Mouse (Mus musculus): Measurements from ENCODE around the gene Gm12355. TPM values are rescaled to one million over a fixed set of nuclear protein-coding genes. Genes with fewer than 3 reads are reported as not detected.

Gene Gm12355
- polyA plus RNA-seq, 1 experiment from 2014 or later = 0.48 TPM

DNA sequence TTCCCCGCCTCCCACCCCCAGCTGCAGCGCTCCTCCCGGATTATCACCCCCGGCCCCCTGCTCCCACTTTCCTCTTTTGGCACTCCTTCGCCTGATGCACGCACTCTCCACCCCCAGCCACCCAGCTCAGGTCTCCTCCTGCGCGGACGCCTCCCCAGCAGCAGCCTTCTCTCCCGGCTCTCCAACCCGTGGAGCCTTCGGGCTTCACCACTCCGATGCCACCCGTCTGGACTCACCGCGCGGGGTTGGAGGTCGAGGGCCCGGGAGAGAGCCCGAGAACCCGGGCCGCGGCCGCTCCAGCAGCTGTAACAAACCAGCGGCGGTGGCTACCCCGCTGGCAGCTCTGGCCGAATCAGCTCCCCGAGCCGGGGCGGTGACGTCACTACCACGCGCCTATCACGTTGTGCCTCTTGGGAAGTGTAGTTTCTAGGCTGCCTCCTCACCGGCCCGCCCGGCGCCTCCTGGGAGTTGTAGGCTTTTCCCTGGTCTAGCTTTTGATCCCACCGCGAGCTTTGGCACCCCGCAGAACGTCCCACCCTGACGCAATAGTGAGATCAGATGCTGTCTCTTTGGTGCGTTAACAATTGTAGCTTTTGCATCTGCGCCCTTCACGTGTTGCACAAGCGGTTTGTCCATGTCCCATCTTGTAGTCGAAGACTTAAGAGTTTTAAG, 38.4 kb downstream of the Gm12355 start, which contains the start of gene Ormdl3:
TSS of gene Ormdl3 (minus strand) at position 477 of the 672 bp plus-strand sequence.
- no peaks in the 10 kb centered on the region for H3K9me3 ChIP-seq
- H3K4me1 ChIP-seq (replicated peaks) = peaks cover 40% of the 10 kb centered on the region
- H3K4me3 ChIP-seq = peak within 1 kb of the TSS; percentile 99
- peak within 1 kb of the TSS; percentile 88 for H3K9ac ChIP-seq
- ATAC-seq (ENCODE audit: low FRiP score, low read depth) = peak; percentile 94
- peaks cover 14% of the 10 kb centered on the region for H3K36me3 ChIP-seq
- under 1% methylated on average over 49 of the region's 49 CpGs for WGBS
- 0 out of 2 replicates have a peak, but pooled peaks cover 6% of the 10 kb centered on the region for H3K27me3 ChIP-seq
- H3K27ac ChIP-seq (replicated peaks) = peak within 1 kb of the TSS; percentile 90
- H3K4me2 ChIP-seq = peak within 1 kb of the TSS; percentile 94

DNA sequence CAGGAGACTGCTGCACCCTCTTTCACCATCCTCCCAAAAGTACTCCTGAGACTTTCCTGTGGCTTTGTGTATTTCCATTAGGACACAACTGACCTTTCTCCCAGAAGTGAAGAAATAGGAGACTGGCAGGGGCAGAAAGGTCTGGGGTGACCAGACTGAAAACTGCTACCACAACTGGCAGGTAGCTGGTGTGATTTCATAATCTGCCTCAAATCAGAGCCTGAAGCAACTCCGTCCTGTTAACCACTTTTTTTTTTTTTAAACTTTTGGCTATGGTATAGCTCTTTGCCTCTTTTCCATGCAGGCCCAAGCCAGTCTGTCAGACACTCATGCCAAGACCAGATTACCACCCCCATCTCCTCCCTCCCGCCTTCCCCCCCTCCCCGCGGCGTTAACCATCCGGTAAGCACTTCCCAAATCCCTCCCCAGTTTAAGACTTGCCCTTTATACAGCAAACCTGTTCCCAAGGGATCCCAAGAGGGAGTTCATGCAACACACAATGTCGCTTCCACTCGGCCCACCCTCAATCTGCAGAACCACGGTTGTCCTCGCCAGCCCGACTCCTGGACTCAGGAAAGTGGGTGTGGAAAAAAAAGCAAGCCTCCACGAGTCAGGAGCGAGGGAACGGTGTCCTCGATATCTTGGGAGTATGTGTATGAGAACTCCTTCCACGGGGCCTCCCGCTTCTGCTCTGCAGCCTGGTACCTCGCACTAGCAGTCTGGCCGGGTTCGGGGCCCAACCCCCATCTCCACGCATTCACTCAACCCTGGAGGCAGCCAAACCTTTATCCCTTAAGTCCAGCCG, 39.2 kb downstream of the Gm12355 start:
- Histone ChIP-seq H3K27ac (replicated peaks) (peak overlapping the region; percentile 90), H3K4me3 (peak overlapping the region; percentile 99), H3K4me2 (peak overlapping the region; percentile 94), H3K4me1 (replicated peaks) (peaks cover 40% of the 10 kb centered on the region), H3K36me3 (peaks cover 16% of the 10 kb centered on the region), H3K9me3 (no peaks in the 10 kb centered on the region), H3K9ac (peak overlapping the region; percentile 88), H3K27me3 (0 out of 2 replicates have a peak, but pooled peaks cover under 1% of the 10 kb centered on the region)
- 2% methylated on average over 22 of the region's 22 CpGs for WGBS
- peak; percentile 47 for ATAC-seq (ENCODE audit: low FRiP score, low read depth)

DNA sequence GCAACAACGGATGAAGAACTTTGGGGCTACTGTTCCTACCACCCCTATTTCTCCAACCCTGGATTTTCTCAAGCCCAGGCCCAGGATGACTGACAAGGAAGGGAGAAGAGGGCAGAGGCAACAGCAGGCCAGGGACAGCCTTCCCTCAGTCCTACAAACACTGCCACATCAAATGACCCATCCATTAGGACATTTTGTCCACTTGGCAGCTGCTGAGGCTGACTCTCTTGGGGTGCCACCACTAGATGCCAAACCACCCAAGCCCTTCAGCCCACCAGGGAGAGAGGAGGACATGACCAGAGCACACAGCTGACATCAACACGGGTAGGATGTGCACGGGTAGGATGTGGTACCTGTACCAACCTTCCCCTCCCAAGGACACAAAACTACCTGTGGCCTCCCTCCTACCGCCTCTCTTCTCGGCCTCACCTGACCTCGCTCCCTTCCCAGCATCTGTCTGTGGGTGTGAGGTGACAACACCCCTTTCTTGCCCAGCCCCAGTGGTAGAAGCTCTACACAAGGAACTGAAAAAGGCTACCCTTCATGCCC, 40.8 kb downstream of the Gm12355 start:
- Histone ChIP-seq H3K4me3 (no peak overlapping the region), H3K27ac (replicated peaks) (no peak overlapping the region), H3K36me3 (peaks cover 16% of the 10 kb centered on the region), H3K9ac (no peak overlapping the region), H3K4me2 (no peak overlapping the region), H3K27me3 (no peaks in the 10 kb centered on the region), H3K4me1 (replicated peaks) (peaks cover 40% of the 10 kb centered on the region), H3K9me3 (no peaks in the 10 kb centered on the region)
- 95% methylated on average over 6 of the region's 6 CpGs for WGBS
- ATAC-seq (ENCODE audit: low FRiP score, low read depth) = no peak

DNA sequence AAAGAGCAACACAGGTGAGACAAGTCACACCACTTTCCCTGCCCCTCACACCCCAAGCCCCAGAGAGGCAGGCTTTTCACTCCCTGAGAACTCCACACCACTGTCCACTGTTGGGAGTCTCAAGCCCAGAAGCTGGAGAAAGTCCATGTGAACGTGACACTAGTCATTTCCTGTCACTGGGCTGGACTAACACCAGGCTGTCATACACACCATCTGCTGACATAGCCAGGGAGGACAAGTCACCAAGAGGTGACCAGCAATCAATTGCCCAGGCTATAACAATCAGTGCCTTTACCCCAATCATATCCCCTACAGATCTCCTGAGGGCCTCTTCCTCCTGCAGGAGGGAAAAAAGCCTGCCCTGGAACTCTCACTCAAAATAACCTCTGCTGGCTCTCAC, 41.3 kb downstream of the Gm12355 start:
- Histone ChIP-seq H3K36me3 (peaks cover 16% of the 10 kb centered on the region), H3K27me3 (no peaks in the 10 kb centered on the region), H3K4me2 (no peak overlapping the region), H3K27ac (replicated peaks) (no peak overlapping the region), H3K9me3 (no peaks in the 10 kb centered on the region), H3K4me1 (replicated peaks) (peaks cover 40% of the 10 kb centered on the region), H3K9ac (no peak overlapping the region), H3K4me3 (no peak overlapping the region)
- 65% methylated on average over 1 of the region's 1 CpGs for WGBS
- no peak for ATAC-seq (ENCODE audit: low FRiP score, low read depth)

DNA sequence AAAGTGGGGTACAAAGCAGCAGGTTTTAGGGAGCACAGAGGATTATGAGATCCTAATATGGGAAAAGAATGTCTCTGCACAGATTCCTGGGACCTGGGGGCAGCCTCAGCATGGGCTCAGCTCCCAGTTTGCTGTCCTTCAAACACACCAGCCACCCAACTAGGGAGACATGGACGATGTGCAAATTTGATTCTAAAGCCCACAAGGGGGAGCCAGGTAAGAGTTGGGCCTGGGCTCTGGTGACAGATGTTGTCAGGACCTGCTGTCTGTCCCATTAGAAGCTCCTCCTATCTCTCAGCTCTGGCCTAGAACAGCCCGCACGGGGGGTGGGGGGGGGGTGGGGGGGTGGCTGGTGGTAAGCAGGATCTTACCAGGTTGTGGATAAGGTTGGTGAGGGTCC, 41.9 kb downstream of the Gm12355 start:
- Histone ChIP-seq H3K4me3 (no peak overlapping the region), H3K9me3 (no peaks in the 10 kb centered on the region), H3K4me1 (replicated peaks) (peaks cover 39% of the 10 kb centered on the region), H3K9ac (no peak overlapping the region), H3K27me3 (no peaks in the 10 kb centered on the region), H3K4me2 (no peak overlapping the region), H3K36me3 (peaks cover 16% of the 10 kb centered on the region), H3K27ac (replicated peaks) (no peak overlapping the region)
- WGBS = 36% methylated on average over 3 of the region's 3 CpGs
- ATAC-seq (ENCODE audit: low FRiP score, low read depth) = no peak

DNA sequence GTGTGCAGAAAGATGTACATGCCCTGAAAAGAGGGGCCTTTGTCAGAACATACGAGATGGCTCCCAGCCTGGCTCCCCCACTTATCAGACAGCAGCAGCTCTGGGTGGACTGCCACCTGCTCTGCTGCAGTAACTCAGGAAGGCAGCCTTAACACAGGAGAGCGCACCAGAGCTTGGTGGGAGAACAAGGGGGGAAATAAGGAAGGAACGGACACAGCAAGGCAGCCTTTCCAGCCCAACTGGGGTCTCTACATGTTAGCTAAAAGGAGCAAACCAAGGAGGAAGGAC, 42.3 kb downstream of the Gm12355 start:
- no peak overlapping the region for H3K4me3 ChIP-seq
- H3K36me3 ChIP-seq = peaks cover 16% of the 10 kb centered on the region
- H3K4me1 ChIP-seq (replicated peaks) = peaks cover 35% of the 10 kb centered on the region
- H3K9ac ChIP-seq = no peak overlapping the region
- H3K4me2 ChIP-seq = no peak overlapping the region
- ATAC-seq (ENCODE audit: low FRiP score, low read depth) = no peak
- 89% methylated on average over 3 of the region's 3 CpGs for WGBS
- no peaks in the 10 kb centered on the region for H3K27me3 ChIP-seq
- H3K9me3 ChIP-seq = no peaks in the 10 kb centered on the region
- no peak overlapping the region for H3K27ac ChIP-seq (replicated peaks)

DNA sequence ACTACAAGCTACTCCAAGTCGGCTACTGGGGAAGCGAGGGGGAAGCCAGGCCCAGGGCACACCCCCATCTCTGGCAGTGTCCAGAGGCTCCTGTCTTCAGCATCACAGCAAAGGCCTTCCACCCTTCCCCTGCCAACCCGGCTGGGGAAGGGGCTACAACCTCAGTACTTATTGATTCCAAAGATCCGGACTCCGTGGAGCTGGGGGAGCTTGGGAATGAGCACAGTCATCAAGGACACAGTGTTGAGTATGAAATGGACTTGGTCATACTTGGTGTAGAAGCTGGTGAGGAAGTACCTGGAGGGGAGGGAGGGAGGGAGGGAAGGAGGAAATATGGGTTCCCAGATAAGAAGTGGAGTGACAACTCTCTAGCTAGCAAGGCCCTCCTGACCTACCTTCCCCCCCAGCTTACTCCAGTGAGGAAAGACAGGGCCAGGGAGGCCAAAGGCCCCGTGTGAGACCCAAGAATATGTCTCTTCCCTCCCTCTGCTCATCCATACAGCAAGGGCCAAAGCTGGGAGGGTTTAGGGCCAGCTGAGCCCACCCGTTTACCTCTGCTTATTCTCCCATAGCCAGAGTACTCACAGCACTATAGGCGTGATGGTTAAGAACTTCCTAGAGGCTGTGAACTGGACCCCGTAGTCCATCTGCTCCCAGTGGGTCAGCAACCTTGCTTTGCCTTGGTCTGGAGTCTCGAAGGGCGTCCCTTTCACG, 42.8 kb downstream of the Gm12355 start:
- ATAC-seq (ENCODE audit: low FRiP score, low read depth) = no peak
- no peaks in the 10 kb centered on the region for H3K9me3 ChIP-seq
- no peak overlapping the region for H3K9ac ChIP-seq
- H3K27ac ChIP-seq (replicated peaks) = no peak overlapping the region
- no peaks in the 10 kb centered on the region for H3K27me3 ChIP-seq
- H3K4me1 ChIP-seq (replicated peaks) = peaks cover 30% of the 10 kb centered on the region
- H3K4me2 ChIP-seq = no peak overlapping the region
- 90% methylated on average over 12 of the region's 12 CpGs for WGBS
- no peak overlapping the region for H3K4me3 ChIP-seq
- H3K36me3 ChIP-seq = peaks cover 16% of the 10 kb centered on the region

DNA sequence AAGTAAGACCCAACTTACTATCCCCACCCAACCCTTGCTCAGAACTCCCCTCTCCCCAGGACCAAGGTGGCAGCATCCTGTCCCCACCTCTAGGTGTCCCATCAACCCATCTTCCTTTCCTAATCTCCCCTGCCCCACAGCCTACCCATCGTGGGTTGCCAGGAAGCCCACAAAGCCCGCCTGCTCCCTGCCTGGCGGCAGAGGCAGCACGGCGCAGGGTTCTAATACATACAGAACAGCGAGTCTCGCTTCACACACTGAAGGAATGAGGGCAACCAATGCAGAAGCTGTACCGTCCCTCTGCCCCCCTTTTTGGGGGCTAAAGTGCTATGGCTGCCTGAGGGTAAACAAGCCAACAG, 43.5 kb downstream of the Gm12355 start:
- Histone ChIP-seq H3K36me3 (peaks cover 16% of the 10 kb centered on the region), H3K9ac (no peak overlapping the region), H3K27ac (replicated peaks) (no peak overlapping the region), H3K4me1 (replicated peaks) (peaks cover 25% of the 10 kb centered on the region), H3K4me3 (no peak overlapping the region), H3K27me3 (no peaks in the 10 kb centered on the region), H3K9me3 (no peaks in the 10 kb centered on the region), H3K4me2 (no peak overlapping the region)
- ATAC-seq (ENCODE audit: low FRiP score, low read depth) = no peak
- WGBS = 79% methylated on average over 8 of the region's 8 CpGs

DNA sequence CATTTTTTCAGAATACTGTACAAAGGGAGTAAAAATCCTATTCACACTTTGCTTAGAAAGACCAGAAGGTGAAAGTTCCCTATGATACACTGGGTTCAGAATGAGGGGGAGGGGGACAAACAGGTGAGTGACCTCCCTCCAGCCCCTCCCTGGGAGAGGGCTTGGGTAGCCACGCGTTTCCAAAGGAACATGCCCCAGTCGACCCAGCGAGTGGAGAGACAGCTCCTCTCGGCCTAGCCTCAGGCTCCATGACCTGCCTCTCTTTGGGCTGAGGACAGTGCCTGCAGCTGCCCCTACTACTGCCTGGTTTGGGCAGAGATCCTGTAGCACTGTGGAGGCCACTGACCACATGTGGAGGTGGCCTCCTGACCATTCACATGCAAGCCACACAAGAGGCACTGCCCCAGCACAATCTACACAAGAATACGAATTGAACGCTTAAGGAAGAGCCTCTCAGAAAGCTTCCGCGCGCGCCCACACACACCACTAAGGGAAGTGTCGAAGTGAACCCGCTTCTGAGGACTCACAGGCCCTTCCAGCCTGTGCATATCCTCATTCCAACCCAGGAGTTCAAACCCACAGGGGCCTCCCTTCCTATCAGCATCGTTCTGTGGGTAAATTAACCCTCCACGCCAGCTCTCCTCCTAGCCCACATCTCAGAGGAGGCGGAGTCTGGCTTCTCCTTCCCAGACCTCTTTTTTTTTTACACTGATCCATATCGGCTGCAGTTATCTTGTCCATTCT, 44.0 kb downstream of the Gm12355 start:
- Histone ChIP-seq H3K4me2 (no peak overlapping the region), H3K27ac (replicated peaks) (no peak overlapping the region), H3K4me1 (replicated peaks) (peaks cover 25% of the 10 kb centered on the region), H3K4me3 (no peak overlapping the region), H3K36me3 (peaks cover 16% of the 10 kb centered on the region), H3K9me3 (no peaks in the 10 kb centered on the region), H3K27me3 (no peaks in the 10 kb centered on the region), H3K9ac (no peak overlapping the region)
- no peak for ATAC-seq (ENCODE audit: low FRiP score, low read depth)
- WGBS = 74% methylated on average over 17 of the region's 17 CpGs

DNA sequence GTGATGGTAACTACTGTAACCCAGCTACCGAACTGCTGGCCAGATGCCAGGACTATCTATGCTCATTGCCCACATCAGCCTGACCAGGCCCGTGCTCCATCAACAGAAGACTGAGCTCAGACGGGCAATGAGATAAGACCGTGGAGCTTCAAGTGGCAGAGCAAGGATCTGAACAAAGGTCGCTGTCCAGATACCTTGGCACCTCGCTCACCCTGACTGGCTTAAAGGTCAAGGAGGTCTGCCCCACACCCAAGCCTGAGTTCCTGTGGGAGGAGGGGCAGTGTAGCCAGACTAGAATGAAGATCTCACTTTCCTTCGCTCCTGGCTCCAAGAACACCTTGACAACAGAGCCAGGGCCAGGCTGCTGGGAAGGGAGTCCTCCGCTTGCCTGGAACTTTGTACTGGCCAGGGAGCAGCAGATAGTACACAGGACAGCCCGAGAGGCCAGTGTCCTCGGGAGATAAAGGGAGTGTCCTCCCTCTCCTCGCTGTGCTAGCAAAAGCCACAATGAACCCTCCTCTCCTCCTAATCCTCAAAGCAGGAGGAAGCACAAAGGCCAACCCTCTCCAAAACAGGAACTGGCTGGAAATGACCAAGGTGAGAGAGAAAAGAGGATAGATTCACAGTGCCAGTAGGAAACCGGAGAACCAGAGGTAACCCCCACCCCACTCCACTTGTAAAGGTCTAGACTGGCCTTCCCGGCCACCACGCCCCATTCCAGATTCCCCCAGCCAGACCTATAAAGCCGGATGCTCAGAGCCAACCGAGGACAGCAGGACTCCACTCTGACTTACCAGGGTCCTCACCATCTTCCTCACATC, 45.0 kb downstream of the Gm12355 start:
- no peak for ATAC-seq (ENCODE audit: low FRiP score, low read depth)

DNA sequence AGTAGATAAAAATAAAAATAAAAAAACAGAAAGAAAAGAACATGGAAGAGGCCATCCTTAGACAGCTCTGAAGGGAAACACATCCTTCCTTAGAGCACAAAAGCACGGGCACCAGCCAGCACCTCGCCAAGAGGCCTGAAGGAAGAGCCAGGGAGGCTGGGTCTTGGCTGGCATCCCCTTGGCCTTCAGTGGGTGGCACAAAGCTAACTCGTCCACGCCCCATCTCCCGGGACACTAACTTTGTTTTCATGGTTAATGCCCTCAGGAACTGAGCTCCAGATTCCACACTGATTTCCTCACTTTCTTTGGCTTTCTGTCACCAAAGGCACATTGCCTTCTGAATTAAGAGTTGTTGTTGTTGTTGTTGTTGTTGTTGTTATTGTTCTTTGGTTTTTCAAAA, 47.7 kb downstream of the Gm12355 start:
- no peak overlapping the region for H3K9ac ChIP-seq

More for the DNA sequence above, 45.0 kb downstream of the Gm12355 start:
- Histone ChIP-seq H3K4me1 (replicated peaks) (peaks cover 15% of the 10 kb centered on the region), H3K9me3 (no peaks in the 10 kb centered on the region), H3K27me3 (no peaks in the 10 kb centered on the region), H3K27ac (replicated peaks) (no peak overlapping the region), H3K36me3 (peaks cover 16% of the 10 kb centered on the region), H3K9ac (no peak overlapping the region), H3K4me2 (no peak overlapping the region), H3K4me3 (no peak overlapping the region)
- WGBS = 80% methylated on average over 16 of the region's 16 CpGs

More for the DNA sequence above, 47.7 kb downstream of the Gm12355 start:
- ATAC-seq (ENCODE audit: low FRiP score, low read depth) = no peak
- Histone ChIP-seq H3K9me3 (no peaks in the 10 kb centered on the region), H3K36me3 (peaks cover 8% of the 10 kb centered on the region), H3K27ac (replicated peaks) (no peak overlapping the region), H3K4me3 (no peak overlapping the region), H3K4me1 (replicated peaks) (no peaks in the 10 kb centered on the region), H3K27me3 (no peaks in the 10 kb centered on the region), H3K4me2 (no peak overlapping the region)
- WGBS = 82% methylated on average over 5 of the region's 5 CpGs

Measured in hindbrain, embryonic 15.5 days (tissue).